Mouse (Mus musculus): ENCODE results near the gene Slf2. TPM values are rescaled to one million over a fixed set of nuclear protein-coding genes. Genes with fewer than 3 reads are reported as not detected.

Slf2 gene
- polyA plus RNA-seq, 1 experiment: 57.2 TPM

GRCm38 (mm10) chr19:44918171-44918570 is 12.8 kb upstream of the Slf2 start:
- no peaks in the 10 kb centered on the region for H3K4me1 ChIP-seq (ENCODE audit: control insufficient read depth, insufficient read depth, low read length)
- no peak overlapping the region for H3K4me3 ChIP-seq (ENCODE audit: low read depth, low read length)
- H3K27me3 ChIP-seq (ENCODE audit: control insufficient read depth, insufficient read depth, low read length, poor library complexity, severe bottlenecking): no peaks in the 10 kb centered on the region
- TF ChIP-seq POLR2A (IDR thresholded peaks at IDR 0.05; ENCODE audit: insufficient read depth, low read length): no peak
- TF ChIP-seq CTCF (IDR thresholded peaks at IDR 0.05; ENCODE audit: low read depth, low read length): no peak
- TF ChIP-seq EP300 (IDR thresholded peaks at IDR 0.05; ENCODE audit: insufficient read depth, low read depth, low read length): no peak
- H3K9ac ChIP-seq (ENCODE audit: low read depth, poor library complexity, severe bottlenecking): no peak overlapping the region
- no peaks in the 10 kb centered on the region for H3K36me3 ChIP-seq (ENCODE audit: control insufficient read depth, insufficient read depth, low read length, poor library complexity, severe bottlenecking)
- no peaks in the 10 kb centered on the region for H3K9me3 ChIP-seq (replicated peaks; ENCODE audit: control insufficient read depth, insufficient read depth, low read length, poor library complexity, severe bottlenecking)
- H3K27ac ChIP-seq (ENCODE audit: insufficient read depth, low read length): no peak overlapping the region

- Histone ChIP-seq H3K9ac (ENCODE audit: low read depth, poor library complexity, severe bottlenecking) (no peak overlapping the region), H3K27ac (ENCODE audit: insufficient read depth, low read length) (no peak overlapping the region), H3K36me3 (ENCODE audit: control insufficient read depth, insufficient read depth, low read length, poor library complexity, severe bottlenecking) (no peaks in the 10 kb centered on the region), H3K9me3 (replicated peaks; ENCODE audit: control insufficient read depth, insufficient read depth, low read length, poor library complexity, severe bottlenecking) (no peaks in the 10 kb centered on the region), H3K27me3 (ENCODE audit: control insufficient read depth, insufficient read depth, low read length, poor library complexity, severe bottlenecking) (no peaks in the 10 kb centered on the region), H3K4me3 (ENCODE audit: low read depth, low read length) (no peak overlapping the region), H3K4me1 (ENCODE audit: control insufficient read depth, insufficient read depth, low read length) (no peaks in the 10 kb centered on the region)
- no peak for TF ChIP-seq POLR2A (IDR thresholded peaks at IDR 0.05; ENCODE audit: insufficient read depth, low read length)
- no peak for TF ChIP-seq EP300 (IDR thresholded peaks at IDR 0.05; ENCODE audit: insufficient read depth, low read depth, low read length)
- no peak for TF ChIP-seq CTCF (IDR thresholded peaks at IDR 0.05; ENCODE audit: low read depth, low read length)
Observed at GRCm38 (mm10) chr19:44921466-44922139, 9.3 kb upstream of the Slf2 start.

DNA sequence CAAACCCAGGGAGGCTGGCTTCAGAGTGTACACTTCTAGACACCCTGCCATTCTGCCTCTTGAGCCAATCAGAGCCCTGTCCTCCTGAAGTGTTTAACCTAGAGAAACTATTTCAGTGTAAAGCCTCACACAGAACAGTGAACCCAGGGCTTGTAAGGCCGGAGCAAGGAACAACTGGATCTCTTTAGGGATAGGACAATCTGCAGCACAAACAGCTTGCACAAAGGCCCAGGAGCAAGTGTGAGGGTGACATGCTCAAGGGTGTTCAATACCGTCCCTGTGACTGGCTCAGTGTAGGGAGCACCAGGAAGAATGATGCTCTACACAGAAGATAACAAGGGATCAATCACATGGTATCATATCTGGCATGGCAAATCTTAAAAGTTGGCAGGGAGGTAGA is 8.4 kb upstream of the Slf2 start:
- TF ChIP-seq CTCF (IDR thresholded peaks at IDR 0.05; ENCODE audit: low read depth, low read length) (no peak), POLR2A (IDR thresholded peaks at IDR 0.05; ENCODE audit: insufficient read depth, low read length) (no peak), EP300 (IDR thresholded peaks at IDR 0.05; ENCODE audit: insufficient read depth, low read depth, low read length) (no peak)
- Histone ChIP-seq H3K4me3 (ENCODE audit: low read depth, low read length) (no peak overlapping the region), H3K27ac (ENCODE audit: insufficient read depth, low read length) (no peak overlapping the region), H3K9me3 (replicated peaks; ENCODE audit: control insufficient read depth, insufficient read depth, low read length, poor library complexity, severe bottlenecking) (no peaks in the 10 kb centered on the region), H3K27me3 (ENCODE audit: control insufficient read depth, insufficient read depth, low read length, poor library complexity, severe bottlenecking) (no peaks in the 10 kb centered on the region), H3K36me3 (ENCODE audit: control insufficient read depth, insufficient read depth, low read length, poor library complexity, severe bottlenecking) (no peaks in the 10 kb centered on the region), H3K4me1 (ENCODE audit: control insufficient read depth, insufficient read depth, low read length) (no peaks in the 10 kb centered on the region), H3K9ac (ENCODE audit: low read depth, poor library complexity, severe bottlenecking) (no peak overlapping the region)

- H3K36me3 ChIP-seq (ENCODE audit: control insufficient read depth, insufficient read depth, low read length, poor library complexity, severe bottlenecking): no peaks in the 10 kb centered on the region
- no peaks in the 10 kb centered on the region for H3K4me1 ChIP-seq (ENCODE audit: control insufficient read depth, insufficient read depth, low read length)
- H3K27ac ChIP-seq (ENCODE audit: insufficient read depth, low read length): no peak overlapping the region
- no peaks in the 10 kb centered on the region for H3K27me3 ChIP-seq (ENCODE audit: control insufficient read depth, insufficient read depth, low read length, poor library complexity, severe bottlenecking)
- no peak overlapping the region for H3K9ac ChIP-seq (ENCODE audit: low read depth, poor library complexity, severe bottlenecking)
- H3K9me3 ChIP-seq (replicated peaks; ENCODE audit: control insufficient read depth, insufficient read depth, low read length, poor library complexity, severe bottlenecking): no peaks in the 10 kb centered on the region
- no peak overlapping the region for H3K4me3 ChIP-seq (ENCODE audit: low read depth, low read length)
- TF ChIP-seq EP300 (IDR thresholded peaks at IDR 0.05; ENCODE audit: insufficient read depth, low read depth, low read length) (no peak), POLR2A (IDR thresholded peaks at IDR 0.05; ENCODE audit: insufficient read depth, low read length) (no peak), CTCF (IDR thresholded peaks at IDR 0.05; ENCODE audit: low read depth, low read length) (no peak)
Observed at GRCm38 (mm10) chr19:44924699-44925098, 6.3 kb upstream of the Slf2 start.

- H3K4me3 ChIP-seq (ENCODE audit: low read depth, low read length): no peak overlapping the region
- TF ChIP-seq POLR2A (IDR thresholded peaks at IDR 0.05; ENCODE audit: insufficient read depth, low read length) (no peak), EP300 (IDR thresholded peaks at IDR 0.05; ENCODE audit: insufficient read depth, low read depth, low read length) (no peak), CTCF (IDR thresholded peaks at IDR 0.05; ENCODE audit: low read depth, low read length) (no peak)
- H3K9me3 ChIP-seq (replicated peaks; ENCODE audit: control insufficient read depth, insufficient read depth, low read length, poor library complexity, severe bottlenecking): no peaks in the 10 kb centered on the region
- H3K4me1 ChIP-seq (ENCODE audit: control insufficient read depth, insufficient read depth, low read length): peaks cover 1% of the 10 kb centered on the region
- H3K27ac ChIP-seq (ENCODE audit: insufficient read depth, low read length): no peak overlapping the region
- H3K9ac ChIP-seq (ENCODE audit: low read depth, poor library complexity, severe bottlenecking): no peak overlapping the region
- H3K36me3 ChIP-seq (ENCODE audit: control insufficient read depth, insufficient read depth, low read length, poor library complexity, severe bottlenecking): no peaks in the 10 kb centered on the region
- no peaks in the 10 kb centered on the region for H3K27me3 ChIP-seq (ENCODE audit: control insufficient read depth, insufficient read depth, low read length, poor library complexity, severe bottlenecking)
Observed at GRCm38 (mm10) chr19:44926781-44927180, 4.2 kb upstream of the Slf2 start.

DNA sequence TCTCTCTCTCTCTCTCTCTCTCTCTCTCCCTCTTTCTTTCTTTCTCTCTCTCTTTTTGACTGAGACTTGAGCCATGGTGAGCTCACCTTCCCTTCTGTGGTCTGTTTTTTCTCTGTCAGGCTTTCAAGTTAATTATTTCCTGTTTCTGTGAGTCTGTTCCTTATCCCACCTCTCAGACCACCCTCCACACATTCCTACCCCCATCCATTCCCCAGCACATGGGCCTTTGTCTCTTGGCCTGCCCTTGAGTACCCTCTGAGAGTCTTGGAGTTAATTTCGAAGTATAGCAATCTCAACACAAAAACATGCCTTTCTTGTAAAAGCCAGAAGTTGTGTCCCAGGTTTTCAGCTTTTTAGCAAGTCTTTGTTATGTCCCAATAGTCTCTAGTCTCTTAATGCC is 3.7 kb upstream of the Slf2 start:
- no peak overlapping the region for H3K27ac ChIP-seq (ENCODE audit: insufficient read depth, low read length)

More for the DNA sequence above, 3.7 kb upstream of the Slf2 start:
- H3K4me1 ChIP-seq (ENCODE audit: control insufficient read depth, insufficient read depth, low read length): peaks cover 1% of the 10 kb centered on the region
- H3K9me3 ChIP-seq (replicated peaks; ENCODE audit: control insufficient read depth, insufficient read depth, low read length, poor library complexity, severe bottlenecking): no peaks in the 10 kb centered on the region
- H3K27me3 ChIP-seq (ENCODE audit: control insufficient read depth, insufficient read depth, low read length, poor library complexity, severe bottlenecking): no peaks in the 10 kb centered on the region
- H3K4me3 ChIP-seq (ENCODE audit: low read depth, low read length): no peak overlapping the region
- TF ChIP-seq CTCF (IDR thresholded peaks at IDR 0.05; ENCODE audit: low read depth, low read length): no peak
- TF ChIP-seq POLR2A (IDR thresholded peaks at IDR 0.05; ENCODE audit: insufficient read depth, low read length): no peak
- no peak for TF ChIP-seq EP300 (IDR thresholded peaks at IDR 0.05; ENCODE audit: insufficient read depth, low read depth, low read length)
- H3K9ac ChIP-seq (ENCODE audit: low read depth, poor library complexity, severe bottlenecking): no peak overlapping the region
- H3K36me3 ChIP-seq (ENCODE audit: control insufficient read depth, insufficient read depth, low read length, poor library complexity, severe bottlenecking): no peaks in the 10 kb centered on the region
